Mouse (Mus musculus) stomach, adult 2 months (tissue): ENCODE data around the gene Myo19. TPM values are rescaled to one million over a fixed set of nuclear protein-coding genes. Genes with fewer than 3 reads are reported as not detected.

Experiments used
- polyA plus RNA-seq: library from polyadenylated mRNA; depleted of rRNA; stranded (reverse); fragments of >200 nt; gene quantifications from 2 replicates; pipeline ENCODE4 v1.2.3, GENCODE M21; 2012; rRNA removed

The Myo19 gene
- 13.3 and 13.9 TPM in 2 replicates for polyA plus RNA-seq

GRCm38 (mm10) chr11:84879772-84880464, at the start of gene Myo19, which contains the start of gene Pigw:
TSS of gene Myo19 (plus strand) at chr11:84880148.
TSS of gene Pigw (minus strand) at chr11:84880285.

GRCm38 (mm10) chr11:84870337-84871043, 9.5 kb upstream of the Myo19 start, which contains the start of gene Ggnbp2:
TSS of gene Ggnbp2 (minus strand) at chr11:84870817.

GRCm38 (mm10) chr11:84916053-84916702, 36.2 kb downstream of the Myo19 start, which contains the start of gene Znhit3:
TSS of gene Znhit3 (minus strand) at chr11:84916366.

GRCm38 (mm10) chr11:84957591-84958270, 77.8 kb downstream of the Myo19 start, which contains the start of gene Car4:
TSS of gene Car4 (plus strand) at chr11:84957786.

Other genes starting within 250 kb of the Myo19 start
- 4.8 and 5.2 TPM in 2 replicates for gene Mrm1, start 60.6 kb upstream of the Myo19 start, polyA plus RNA-seq
- gene Dhrs11, start 51.2 kb upstream of the Myo19 start, polyA plus RNA-seq: 28.4 and 34.5 TPM in 2 replicates
- 2.3 and 2.8 TPM in 2 replicates for gene Ggnbp2, start 9.3 kb upstream of the Myo19 start, polyA plus RNA-seq
- gene Pigw, start 137 bp downstream of the Myo19 start, polyA plus RNA-seq: 0.39 and 0.43 TPM in 2 replicates
- 2.7 and 3.1 TPM in 2 replicates for gene Znhit3, start 36.2 kb downstream of the Myo19 start, polyA plus RNA-seq
- gene Car4, start 77.6 kb downstream of the Myo19 start, polyA plus RNA-seq: 3.5 and 3.8 TPM in 2 replicates